Mouse (Mus musculus) layer of hippocampus, adult 11-12 months (tissue): Measurements from ENCODE around the gene Manf.
A peak's percentile ranks its signal among the peaks of the same experiment; 100 is the strongest.

ENCODE experiments used
- DNase-seq: peaks from one replicate; pipeline ENCODE4 v3.0.0; 2022; ENCODE audit warnings: low spot score

Manf gene

DNA sequence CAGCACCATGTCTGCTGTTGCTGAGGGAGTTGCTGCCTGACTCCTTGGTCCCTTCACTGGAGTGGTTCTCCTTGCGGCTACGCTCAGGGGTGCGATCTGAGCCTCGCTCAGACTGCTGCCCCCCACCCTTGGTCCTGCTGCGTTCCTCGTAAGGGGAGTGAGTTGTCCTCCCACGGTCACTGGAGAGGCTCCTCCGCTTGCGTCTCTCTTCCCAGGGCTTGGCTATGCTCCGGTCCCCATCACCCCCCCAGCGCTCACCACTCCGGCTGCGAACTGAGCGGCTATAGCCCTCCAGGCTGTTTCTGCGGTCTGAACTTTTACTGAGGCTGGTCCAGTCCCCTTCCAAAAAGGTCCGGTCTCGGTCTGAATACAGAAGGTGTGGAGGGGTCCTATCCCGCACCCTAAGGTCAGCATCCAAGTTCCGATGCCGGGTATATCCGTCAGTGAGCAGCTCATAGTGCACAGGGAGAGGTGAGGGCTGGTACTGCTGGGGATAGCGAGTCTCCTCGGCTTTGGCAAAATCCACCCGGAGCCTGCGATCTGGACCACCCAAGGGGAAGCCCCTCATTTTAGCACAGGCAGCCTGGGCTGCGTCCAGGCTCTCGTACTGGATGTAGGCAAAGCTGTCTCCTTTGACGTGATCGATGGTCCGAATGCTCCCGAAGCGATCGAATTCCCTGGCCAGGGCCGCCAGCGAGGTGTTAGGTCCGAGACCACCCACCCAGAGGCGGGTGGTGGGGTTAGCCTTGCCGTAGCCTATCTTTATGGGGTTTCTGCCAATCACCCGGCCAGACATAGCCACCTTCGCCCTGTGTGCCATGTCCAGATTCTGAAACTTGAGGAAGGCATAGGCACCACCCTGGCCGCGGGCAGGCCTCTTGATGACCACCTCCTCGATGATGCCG, 6.5 kb downstream of the Manf start:
- DNase-seq, result no peak

DNA sequence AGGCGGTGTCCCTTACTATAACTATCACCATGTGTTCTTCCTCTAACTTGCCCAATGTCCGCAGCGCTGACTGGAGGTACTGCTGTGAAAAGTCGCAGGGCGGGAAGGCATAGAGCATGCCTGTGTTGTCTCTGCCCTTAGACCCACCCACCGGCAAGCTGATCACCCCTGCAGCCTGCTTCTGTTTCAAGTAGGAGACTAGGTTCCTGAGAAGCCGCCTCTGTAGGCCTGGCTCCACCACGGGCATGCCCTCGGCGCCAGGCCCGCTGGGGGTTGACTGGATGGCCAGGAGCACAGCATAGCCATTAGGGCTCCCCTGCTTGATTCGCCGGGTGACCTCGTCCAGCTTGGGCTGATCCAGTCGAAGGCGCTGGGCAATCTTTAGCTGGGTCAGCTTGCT, 7.5 kb downstream of the Manf start:
- DNase-seq, result no peak

DNA sequence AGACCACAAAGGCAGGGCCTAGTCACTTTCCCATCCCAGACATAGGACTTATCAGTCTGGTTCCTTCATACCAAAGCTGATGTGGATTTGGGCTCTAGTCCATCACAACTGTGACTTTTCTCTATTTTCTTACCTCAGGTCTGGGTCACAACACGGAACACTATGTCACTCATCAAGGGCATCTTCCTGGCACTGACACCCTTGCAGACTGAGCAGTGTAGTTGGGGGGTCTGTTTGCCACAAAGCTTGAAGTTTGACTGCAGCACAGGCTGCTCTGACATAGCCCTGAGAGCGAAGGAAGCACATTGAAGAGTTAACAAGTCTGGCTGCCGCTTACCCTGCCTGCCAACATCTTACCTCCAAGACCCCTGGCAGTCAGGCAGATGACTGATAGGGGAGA, 8.7 kb downstream of the Manf start:
- no peak for DNase-seq

DNA sequence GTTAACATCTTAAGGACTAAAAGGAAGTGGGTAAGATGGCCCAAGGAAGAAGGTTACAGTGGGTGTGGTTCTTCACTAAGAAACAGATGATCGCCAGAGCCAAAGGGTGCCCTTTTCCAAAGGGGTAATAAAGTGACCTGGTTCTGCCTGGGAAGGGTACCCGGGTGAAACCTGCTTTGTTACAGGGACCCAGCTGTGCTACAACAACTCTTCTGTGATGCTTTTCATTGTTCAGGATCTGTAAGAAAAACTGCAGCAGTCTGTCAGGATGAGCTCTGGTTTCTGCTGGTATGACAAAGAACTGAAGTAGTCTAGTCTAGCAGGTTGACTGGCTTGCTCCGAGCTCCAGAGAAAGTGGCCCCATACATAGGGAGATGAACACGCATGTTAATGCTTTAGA, 9.6 kb downstream of the Manf start:
- no peak for DNase-seq

DNA sequence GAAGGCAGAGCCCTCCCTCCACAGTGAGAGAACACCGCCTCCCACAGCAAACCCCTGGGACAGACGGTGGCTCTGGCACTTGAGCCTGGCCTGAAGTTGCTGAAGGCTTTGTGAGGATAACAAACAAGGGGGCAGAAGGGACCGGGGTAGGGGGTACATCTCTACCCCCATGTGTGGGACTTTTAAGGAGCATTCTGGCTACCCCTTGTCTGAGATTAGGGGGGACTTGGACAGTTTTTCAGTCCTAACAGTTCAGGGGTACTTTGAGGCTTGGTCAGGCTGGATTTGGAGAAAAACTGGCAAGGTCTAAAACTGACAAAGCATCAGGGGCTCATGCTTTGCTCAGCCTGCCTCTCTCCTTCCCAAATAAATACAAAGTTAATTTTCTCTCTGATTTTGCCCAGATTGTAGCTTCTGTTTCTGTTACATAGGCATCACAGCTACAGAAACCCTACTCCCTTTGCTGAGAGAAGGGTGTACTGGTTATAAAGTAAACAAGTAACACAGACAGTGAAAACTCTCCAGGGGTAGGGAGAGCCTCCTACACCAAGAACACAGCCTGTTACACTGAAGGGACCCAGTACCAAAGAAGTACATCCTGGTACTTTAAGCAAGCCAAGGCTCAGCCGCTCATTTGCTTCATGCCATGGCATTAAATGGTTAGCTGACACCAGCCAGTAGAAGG, 10.6 kb downstream of the Manf start:
- no peak for DNase-seq

DNA sequence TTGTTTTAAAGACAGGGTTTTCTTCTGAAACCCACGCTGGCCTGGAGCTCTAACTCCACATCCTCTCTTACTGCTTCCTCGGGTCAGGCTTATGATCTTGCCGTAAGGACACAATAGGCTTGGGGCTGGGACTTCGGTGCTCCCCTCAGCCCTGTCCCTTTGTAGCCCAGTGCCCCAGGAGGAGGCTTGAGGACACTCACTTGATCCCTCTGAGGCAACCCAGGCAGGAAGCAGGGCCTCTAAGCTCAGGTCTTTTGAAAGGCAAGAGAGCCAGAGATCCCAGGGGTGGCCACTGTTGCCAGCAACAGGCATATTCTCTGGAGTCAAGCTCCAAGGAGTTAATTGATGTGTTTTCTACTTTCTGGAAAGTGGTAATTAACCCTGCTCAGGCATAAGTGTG, 12.3 kb downstream of the Manf start:
- no peak for DNase-seq

DNA sequence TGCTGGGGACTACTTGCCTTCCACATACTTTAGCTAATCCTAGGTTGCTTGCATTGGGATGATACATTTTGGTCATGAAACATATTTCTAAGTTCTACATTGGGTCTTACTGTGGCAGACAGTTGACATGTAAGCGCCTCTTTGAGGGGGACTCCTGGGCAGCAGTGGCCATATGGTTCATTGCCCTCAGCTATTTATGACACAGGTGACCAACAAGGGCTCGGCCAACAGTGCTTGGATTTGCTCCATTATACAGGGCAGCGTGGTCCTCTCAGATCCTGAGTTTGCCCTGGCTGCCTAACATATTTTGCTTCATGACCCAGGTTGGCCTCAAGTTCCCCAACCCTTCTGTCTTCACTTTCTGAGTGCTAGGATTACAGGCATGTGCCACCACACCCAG, 15.1 kb downstream of the Manf start:
- no peak for DNase-seq

DNA sequence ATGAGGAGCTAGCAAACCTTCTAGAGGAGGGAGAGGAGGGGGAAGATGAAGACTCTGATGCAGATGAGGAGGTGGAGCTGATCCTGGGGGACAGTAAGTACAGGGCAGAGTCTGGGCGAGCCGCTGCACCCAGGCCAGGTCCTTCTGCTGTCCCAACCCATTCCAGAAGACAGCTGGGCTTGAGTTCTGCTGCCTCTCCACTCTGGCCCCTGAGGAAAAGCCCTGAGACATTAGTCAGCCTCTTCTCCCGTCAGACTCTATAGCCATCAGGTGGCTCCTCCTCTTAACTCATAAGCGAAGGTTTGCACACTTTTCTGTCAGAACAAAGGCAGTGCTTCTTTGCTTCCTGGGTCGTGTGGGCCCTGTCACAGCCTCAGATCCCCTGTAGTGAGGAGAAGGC, 17.6 kb downstream of the Manf start:
- DNase-seq, result no peak

DNA sequence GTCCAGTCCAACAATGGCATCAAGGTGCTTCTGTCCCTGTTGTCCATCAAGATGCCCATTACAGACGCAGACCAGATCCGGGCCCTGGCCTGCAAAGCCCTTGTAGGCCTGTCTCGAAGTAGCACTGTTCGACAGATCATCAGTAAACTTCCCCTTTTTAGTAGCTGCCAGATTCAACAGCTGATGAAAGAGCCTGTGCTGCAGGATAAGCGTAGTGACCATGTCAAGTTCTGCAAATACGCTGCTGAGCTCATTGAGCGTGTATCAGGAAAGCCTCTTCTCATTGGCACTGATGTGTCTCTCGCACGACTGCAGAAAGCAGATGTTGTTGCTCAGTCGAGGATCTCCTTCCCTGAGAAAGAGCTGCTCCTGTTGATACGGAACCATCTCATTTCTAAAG, 33.7 kb downstream of the Manf start:
- DNase-seq, result no peak

DNA sequence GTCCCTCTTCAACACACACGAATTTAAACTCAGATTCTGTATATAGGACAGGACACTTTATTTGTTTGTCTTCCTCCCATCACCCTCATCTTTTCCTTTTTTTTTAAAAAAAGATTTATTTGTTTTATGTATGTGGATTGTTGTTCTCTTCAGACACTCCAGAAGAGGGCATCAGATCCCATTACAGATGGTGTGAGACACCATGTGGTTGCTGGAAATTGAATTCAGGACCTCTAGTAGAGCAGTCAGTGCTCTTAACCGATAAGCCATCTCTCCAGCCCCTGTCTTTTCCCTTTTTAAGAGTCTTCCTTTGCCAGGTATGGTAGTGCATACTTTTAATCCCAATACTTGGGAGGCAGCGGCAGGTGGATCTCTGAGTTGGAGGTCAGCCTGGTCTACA, 35.1 kb downstream of the Manf start:
- no peak for DNase-seq

DNA sequence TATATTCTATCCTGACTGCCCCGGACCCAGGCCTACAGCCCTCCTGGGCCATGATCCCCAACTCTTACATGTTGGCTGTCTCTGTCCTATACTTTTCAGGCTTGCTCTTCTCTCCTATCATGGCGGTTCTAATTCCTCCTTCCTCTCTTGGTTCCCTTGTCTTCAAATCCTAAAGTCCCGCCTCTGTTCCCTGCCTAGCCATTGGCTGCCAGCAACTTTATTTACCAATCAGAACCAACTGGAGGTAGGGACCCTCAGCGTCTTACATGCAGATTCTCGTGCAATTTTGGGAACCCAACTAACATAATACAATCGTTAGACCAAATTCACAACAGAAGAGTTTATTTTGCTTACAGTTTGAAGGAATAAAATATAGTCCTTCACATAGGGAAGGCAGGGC, 49.0 kb downstream of the Manf start:
- no peak for DNase-seq

DNA sequence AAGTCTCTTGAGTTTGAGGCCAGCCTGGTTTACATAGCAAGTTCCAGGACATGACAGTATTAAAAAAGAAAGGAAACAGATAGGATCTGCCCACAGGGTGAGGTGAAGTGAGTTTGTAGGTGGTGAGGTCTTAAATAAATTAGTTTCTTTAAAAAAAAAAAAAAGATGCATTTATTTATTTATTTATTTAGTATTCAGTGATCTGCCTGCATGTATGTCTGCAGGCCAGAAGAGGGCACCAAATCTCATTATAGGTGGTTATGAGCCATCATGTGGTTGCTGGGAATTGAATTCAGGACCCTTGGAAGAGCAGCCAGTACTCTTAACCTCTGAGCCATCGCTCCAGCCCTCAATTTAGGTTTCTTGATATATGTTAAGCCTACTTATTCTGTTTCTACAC, 51.2 kb downstream of the Manf start:
- no peak for DNase-seq

DNA sequence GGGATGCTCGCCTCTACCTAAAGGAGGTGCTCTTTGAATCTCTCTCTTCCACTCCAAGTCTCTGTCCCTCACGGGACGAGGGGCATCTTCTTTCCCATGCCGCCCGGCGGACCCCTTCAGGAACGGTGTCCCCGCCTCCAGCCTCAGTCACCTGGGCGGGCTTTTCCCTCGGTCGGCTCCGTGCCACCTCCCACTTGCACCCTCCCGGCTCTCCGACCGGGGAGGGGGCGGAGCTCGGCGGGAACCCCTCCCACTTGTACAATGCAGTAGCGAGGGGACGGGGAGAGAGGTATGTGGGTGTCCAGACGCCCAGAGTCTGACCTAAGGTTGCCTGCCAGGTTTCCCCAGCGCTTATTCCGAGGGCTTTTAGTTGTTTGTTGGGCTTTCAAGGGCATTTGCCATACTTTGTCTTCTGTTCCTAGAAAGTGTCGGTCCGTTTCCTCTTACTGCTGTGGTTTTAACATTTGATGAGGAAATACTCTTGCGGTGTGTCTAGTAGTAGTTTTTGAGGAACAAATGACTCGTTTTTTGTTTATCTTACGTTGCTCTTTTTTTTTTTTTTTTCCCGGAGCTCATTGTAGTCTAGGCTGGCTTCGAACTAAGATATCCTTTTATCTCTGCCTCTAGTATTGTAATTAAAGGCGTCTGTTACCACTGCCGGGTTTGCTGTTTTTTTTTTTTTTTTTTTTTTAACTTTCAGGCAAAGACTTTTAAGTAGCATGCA, 69.2 kb downstream of the Manf start:
- peak; percentile 76 for DNase-seq

DNA sequence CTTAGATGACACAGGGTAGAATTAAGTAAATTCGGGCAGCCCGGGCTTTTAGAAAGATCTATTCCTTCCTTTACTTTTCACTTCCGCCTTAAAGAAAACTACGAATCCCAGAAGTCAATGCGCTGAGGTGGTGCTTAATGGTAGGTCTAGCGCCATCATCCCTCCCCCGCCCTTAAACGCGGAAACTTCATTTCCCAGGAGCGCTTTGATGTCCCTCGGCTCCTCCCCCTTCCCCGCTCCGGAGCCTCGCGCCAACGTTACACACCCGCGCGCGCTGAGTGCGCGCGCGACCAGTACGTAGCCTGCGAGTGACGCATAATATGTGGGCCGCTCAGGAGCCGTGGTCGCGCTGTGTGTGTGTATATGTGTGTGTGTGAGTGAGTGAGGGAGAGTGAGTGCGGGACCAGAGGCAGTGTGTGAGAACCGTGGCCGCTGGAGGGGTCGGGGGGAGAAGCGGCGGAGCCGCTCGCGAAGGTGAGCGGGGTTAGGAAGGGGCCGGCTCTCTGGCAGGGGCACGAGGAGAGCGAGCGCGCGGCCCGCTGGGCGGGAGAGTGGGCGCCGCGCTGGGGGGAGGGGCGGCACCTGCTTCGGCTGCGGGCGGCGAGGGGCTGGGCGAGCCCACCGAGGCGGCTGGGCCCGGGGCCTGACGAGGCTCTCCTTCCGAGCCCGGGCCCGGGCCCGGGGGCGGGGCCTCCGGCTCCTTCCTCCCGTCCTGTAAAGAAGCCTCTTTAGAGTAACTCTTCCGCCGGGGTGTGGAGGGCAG, 70.0 kb downstream of the Manf start, which contains the start of gene Dcaf1:
TSS of gene Dcaf1 (plus strand) at position 257 of the 763 bp plus-strand sequence.
- DNase-seq, result peak; percentile 95

DNA sequence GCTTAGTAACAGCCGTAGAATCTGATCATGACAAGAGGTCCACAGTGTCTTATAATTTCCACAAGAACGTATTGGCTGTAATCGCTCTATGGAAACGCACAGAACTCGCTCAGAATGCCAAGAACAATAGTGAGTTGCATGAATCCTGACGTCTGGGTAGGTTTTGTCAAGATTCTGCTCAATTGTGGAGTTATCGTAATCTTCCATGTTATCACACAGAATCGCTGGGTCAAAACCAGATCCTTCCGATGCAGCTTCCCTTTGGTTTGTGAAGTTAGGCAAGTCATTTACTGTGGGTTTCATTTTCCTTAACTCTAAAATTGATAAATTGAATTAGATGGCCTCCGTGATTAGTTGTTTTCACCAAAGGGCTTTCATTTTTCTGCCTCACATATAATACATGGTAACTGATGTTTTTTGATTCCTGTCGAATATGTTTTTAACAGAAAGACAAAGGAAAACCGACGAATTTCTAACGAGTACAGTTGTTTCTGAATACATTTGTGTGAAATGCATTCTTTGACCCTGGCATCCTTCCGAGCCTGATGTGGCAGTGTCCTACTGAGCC, 70.6 kb downstream of the Manf start:
- peak; percentile 6 for DNase-seq

DNA sequence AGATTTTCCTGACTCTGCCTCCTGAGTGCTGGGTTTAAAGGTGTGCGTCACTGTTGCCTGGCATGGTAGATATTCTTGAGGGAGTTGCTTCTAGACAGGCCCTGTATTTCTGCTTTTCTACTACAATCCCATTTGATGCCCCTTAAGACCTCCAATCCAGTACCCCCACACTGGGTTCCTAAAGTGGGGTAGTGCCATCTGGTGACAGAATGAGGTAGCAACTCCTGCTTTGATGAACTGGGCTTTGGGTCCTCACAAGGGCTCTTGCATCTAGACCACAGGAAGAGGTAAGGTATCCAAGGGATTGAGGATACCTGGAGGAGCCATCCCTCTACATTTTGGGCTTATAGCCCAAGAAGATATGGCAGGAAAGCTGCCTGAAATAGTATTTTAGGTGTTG, 72.6 kb downstream of the Manf start:
- peak; percentile 45 for DNase-seq

DNA sequence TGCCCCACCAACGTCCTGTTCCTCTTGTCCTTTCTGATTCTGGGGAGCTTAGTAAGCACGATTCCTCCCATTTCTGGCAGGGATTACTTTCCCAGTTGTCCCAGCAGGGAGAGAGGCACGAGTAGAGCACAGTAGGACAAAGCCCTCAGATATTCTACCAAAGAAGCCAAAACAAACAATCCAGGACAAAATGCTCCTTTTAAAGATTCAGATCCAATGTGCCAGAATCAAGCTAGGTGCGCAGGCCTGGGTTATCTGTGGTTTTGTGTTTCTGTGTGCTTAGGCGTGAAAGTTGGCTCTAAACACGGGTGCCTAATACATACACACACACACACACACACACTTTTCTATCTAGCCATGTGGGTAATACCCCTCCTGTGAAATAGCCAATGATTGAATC, 73.6 kb downstream of the Manf start:
- no peak for DNase-seq

DNA sequence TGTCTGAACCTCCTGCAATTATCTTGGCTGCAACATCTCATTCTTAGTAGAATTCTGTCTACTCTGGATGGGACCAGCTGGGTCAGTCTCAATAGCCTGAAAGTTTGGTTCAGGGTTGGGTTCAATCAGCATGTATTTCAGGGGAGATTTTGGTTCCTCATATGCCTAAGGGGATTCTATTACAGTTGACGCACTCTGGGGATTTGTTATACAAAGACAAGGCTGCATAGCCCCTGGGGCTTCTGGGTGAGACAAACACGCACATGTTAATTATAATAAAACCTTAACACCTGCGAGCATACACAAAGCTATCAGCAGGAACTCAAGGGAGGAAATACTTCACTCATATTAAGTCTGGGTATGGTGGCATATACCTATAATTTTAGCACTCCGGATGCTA, 85.3 kb downstream of the Manf start:
- DNase-seq, result no peak

DNA sequence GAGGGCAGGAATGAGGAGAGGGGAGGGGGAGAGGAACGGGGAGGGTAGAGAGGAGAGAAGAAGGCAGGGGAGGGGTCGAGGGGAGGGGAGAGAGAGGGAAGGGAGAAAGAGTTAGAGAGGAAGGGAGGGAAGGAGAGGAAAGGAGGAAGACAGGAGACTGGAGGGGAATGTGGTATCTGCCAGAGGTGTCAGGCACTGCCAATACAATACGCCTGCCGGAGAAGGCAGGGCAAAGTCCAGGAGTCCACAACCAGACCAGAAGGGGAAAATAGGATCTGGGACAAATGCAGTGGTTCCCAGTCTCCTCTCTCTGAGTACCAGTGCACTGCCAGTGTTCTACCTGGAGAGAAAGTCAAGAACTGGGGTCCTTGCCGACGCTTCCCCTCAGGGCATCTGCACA, 100.9 kb downstream of the Manf start:
- no peak for DNase-seq

DNA sequence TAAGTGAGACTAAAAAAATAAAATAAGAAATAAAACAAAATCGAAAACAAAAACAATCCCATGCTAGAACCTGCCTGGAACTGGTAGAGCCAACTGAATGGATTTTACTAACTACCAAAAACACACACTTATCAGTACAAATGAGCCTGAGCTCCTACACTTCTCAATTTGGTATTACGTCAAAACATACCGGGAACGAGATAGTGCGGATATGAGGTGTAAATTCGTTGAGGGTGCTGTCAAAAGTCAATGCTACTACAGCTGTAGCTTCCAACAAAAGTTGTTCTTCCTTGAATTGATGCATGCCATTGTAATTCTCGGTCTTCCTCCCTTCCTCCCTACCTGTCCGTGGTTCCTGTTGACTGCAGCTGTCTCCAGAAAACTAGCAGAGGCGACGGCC, 102.4 kb downstream of the Manf start:
- DNase-seq, result no peak

DNA sequence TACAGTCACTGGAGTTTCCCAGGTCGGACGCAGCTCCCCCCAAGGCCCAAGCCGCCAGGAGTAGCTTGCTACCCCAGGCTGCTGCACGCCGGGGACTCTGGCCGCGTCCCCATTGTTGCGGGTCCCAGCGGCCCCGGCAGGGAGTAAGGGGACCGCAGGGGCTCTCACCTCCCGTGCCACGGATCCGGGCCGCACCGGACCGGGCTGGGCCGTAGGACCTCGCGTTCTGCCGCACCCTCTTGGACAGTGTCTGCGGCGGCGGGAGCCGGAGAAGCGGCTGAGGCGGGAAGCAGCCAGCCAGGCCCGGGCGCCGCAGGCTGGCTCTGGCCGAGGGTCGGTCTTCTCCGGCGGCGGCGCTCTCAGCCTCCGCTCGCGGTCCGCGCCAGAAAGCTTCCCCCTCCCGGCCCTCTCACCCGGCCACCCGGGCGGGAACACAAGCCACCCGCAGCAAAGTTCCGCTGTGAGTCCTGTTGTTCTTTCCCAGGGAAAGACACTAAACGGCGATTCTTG, 102.9 kb downstream of the Manf start, which contains the start of gene Rad54l2:
TSS of gene Rad54l2 (minus strand) at position 383 of the 510 bp plus-strand sequence.
- peak; percentile 81 for DNase-seq
